Mouse (Mus musculus): Measurements from ENCODE around the gene Ptgfrn.

GRCm38 (mm10) chr3:101021073-101021472 lies 89.0 kb downstream of the Ptgfrn start:
- TF ChIP-seq CTCF (IDR thresholded peaks at IDR 0.05) (no peak), POLR2A (IDR thresholded peaks at IDR 0.05; ENCODE audit: insufficient read depth, low read depth, low read length) (no peak)
